Mouse (Mus musculus) ovary, adult 18-20 months (tissue): Measurements from ENCODE around the gene Ltbp2.

Experiments
- DNase-seq: peaks from one replicate; pipeline ENCODE4 v3.0.0; 2022; ENCODE audit warnings: low spot score, mixed read lengths

Ltbp2 gene

GRCm38 (mm10) chr12:84880091-84880490 is 3.8 kb upstream of the Ltbp2 start:
- no peak for DNase-seq

- no peak for DNase-seq
Measured at GRCm38 (mm10) chr12:84875761-84876480, 411 bp downstream of the Ltbp2 start.

GRCm38 (mm10) chr12:84873434-84873833 is 2.9 kb downstream of the Ltbp2 start:
- no peak for DNase-seq

- DNase-seq: no peak
Measured at GRCm38 (mm10) chr12:84872310-84872709, 4.0 kb downstream of the Ltbp2 start.

GRCm38 (mm10) chr12:84865431-84865830 is 10.9 kb downstream of the Ltbp2 start:
- no peak for DNase-seq

GRCm38 (mm10) chr12:84864801-84865200 is 11.5 kb downstream of the Ltbp2 start:
- DNase-seq: peak; percentile 73

- DNase-seq: no peak
Measured at GRCm38 (mm10) chr12:84863196-84863595, 13.1 kb downstream of the Ltbp2 start.

- DNase-seq: peak; percentile 44
Measured at GRCm38 (mm10) chr12:84862136-84862910, 14.0 kb downstream of the Ltbp2 start.

- no peak for DNase-seq
Measured at GRCm38 (mm10) chr12:84858149-84859113, 17.9 kb downstream of the Ltbp2 start.

GRCm38 (mm10) chr12:84857706-84858105 is 18.6 kb downstream of the Ltbp2 start:
- no peak for DNase-seq

GRCm38 (mm10) chr12:84856532-84856931 is 19.8 kb downstream of the Ltbp2 start:
- DNase-seq: no peak

- DNase-seq: no peak
Measured at GRCm38 (mm10) chr12:84855084-84855625, 21.2 kb downstream of the Ltbp2 start.

- no peak for DNase-seq
Measured at GRCm38 (mm10) chr12:84854392-84855033, 21.8 kb downstream of the Ltbp2 start.

GRCm38 (mm10) chr12:84851403-84852040 is 24.8 kb downstream of the Ltbp2 start:
- no peak for DNase-seq

GRCm38 (mm10) chr12:84847882-84848281 is 28.4 kb downstream of the Ltbp2 start:
- no peak for DNase-seq

- DNase-seq: peak; percentile 54
Measured at GRCm38 (mm10) chr12:84847480-84847879, 28.9 kb downstream of the Ltbp2 start.

GRCm38 (mm10) chr12:84846594-84847014 is 29.7 kb downstream of the Ltbp2 start:
- peak; percentile 25 for DNase-seq

- DNase-seq: no peak
Measured at GRCm38 (mm10) chr12:84842706-84843105, 33.6 kb downstream of the Ltbp2 start.

- DNase-seq: no peak
Measured at GRCm38 (mm10) chr12:84841158-84842140, 34.9 kb downstream of the Ltbp2 start.

GRCm38 (mm10) chr12:84840734-84841133 is 35.6 kb downstream of the Ltbp2 start:
- DNase-seq: no peak
